Mouse (Mus musculus): ENCODE results near the gene Gstk1.

- TF ChIP-seq CTCF (IDR thresholded peaks at IDR 0.05) (no peak), EP300 (IDR thresholded peaks at IDR 0.05) (no peak)
These were observed 40.7 kb downstream of the Gstk1 start, which contains the start of gene Clcn1 for GRCm38 (mm10) chr6:42286448-42286847.
